Mouse (Mus musculus): ENCODE results near the gene Ccr6. TPM values are rescaled to one million over a fixed set of nuclear protein-coding genes. Genes with fewer than 3 reads are reported as not detected.

Gene Ccr6
- polyA plus RNA-seq, 1 experiment from 2014 or later, result not detected

GRCm38 (mm10) chr17:8297746-8298145, 61.9 kb downstream of the Ccr6 start:
- DNase-seq (ENCODE audit: low spot score), result no peak
- H3K4me2 ChIP-seq (ENCODE audit: low read depth, low read length), result no peak overlapping the region

GRCm38 (mm10) chr17:8298281-8298680, 62.4 kb downstream of the Ccr6 start:
- Histone ChIP-seq H3K9me3 (ENCODE audit: control insufficient read depth, low read length) (no peaks in the 10 kb centered on the region), H3K36me3 (ENCODE audit: control insufficient read depth, insufficient read depth, low read length) (no peaks in the 10 kb centered on the region), H3K9ac (ENCODE audit: low read depth, low read length) (no peak overlapping the region), H3K4me3 (ENCODE audit: low read depth, low read length) (no peak overlapping the region), H3K4me1 (ENCODE audit: control insufficient read depth, insufficient read depth, low read length) (no peaks in the 10 kb centered on the region), H3K27ac (replicated peaks; ENCODE audit: low read depth, low read length) (no peak overlapping the region), H3K4me2 (ENCODE audit: low read depth, low read length) (no peak overlapping the region), H3K27me3 (replicated peaks; ENCODE audit: control insufficient read depth, insufficient read depth, low read length) (no peaks in the 10 kb centered on the region)
- WGBS, result 95% methylated on average over 2 of the region's 2 CpGs
- ATAC-seq (ENCODE audit: low read depth), result no peak
- no peak for DNase-seq (ENCODE audit: low spot score)

More at GRCm38 (mm10) chr17:8297746-8298145, 61.9 kb downstream of the Ccr6 start:
- no peak overlapping the region for H3K4me3 ChIP-seq (ENCODE audit: low read depth, low read length)
- no peak for ATAC-seq (ENCODE audit: low read depth)
- 85% methylated on average over 5 of the region's 5 CpGs for WGBS
- H3K36me3 ChIP-seq (ENCODE audit: control insufficient read depth, insufficient read depth, low read length), result no peaks in the 10 kb centered on the region
- no peaks in the 10 kb centered on the region for H3K4me1 ChIP-seq (ENCODE audit: control insufficient read depth, insufficient read depth, low read length)
- no peak overlapping the region for H3K9ac ChIP-seq (ENCODE audit: low read depth, low read length)
- H3K27ac ChIP-seq (replicated peaks; ENCODE audit: low read depth, low read length), result no peak overlapping the region
- H3K27me3 ChIP-seq (replicated peaks; ENCODE audit: control insufficient read depth, insufficient read depth, low read length), result no peaks in the 10 kb centered on the region
- H3K9me3 ChIP-seq (ENCODE audit: control insufficient read depth, low read length), result no peaks in the 10 kb centered on the region

- Histone ChIP-seq H3K9me3 (ENCODE audit: control insufficient read depth, low read length) (no peaks in the 10 kb centered on the region), H3K4me1 (ENCODE audit: control insufficient read depth, insufficient read depth, low read length) (no peaks in the 10 kb centered on the region), H3K27me3 (replicated peaks; ENCODE audit: control insufficient read depth, insufficient read depth, low read length) (no peaks in the 10 kb centered on the region), H3K4me2 (ENCODE audit: low read depth, low read length) (no peak overlapping the region), H3K4me3 (ENCODE audit: low read depth, low read length) (no peak overlapping the region), H3K27ac (replicated peaks; ENCODE audit: low read depth, low read length) (no peak overlapping the region), H3K9ac (ENCODE audit: low read depth, low read length) (no peak overlapping the region), H3K36me3 (ENCODE audit: control insufficient read depth, insufficient read depth, low read length) (no peaks in the 10 kb centered on the region)
- no peak for DNase-seq (ENCODE audit: low spot score)
- no peak for ATAC-seq (ENCODE audit: low read depth)
Observed at GRCm38 (mm10) chr17:8299524-8299923, 63.7 kb downstream of the Ccr6 start.

- H3K27me3 ChIP-seq (replicated peaks; ENCODE audit: control insufficient read depth, insufficient read depth, low read length), result no peaks in the 10 kb centered on the region
- DNase-seq (ENCODE audit: low spot score), result no peak
- H3K4me2 ChIP-seq (ENCODE audit: low read depth, low read length), result no peak overlapping the region
- H3K36me3 ChIP-seq (ENCODE audit: control insufficient read depth, insufficient read depth, low read length), result no peaks in the 10 kb centered on the region
- no peak overlapping the region for H3K9ac ChIP-seq (ENCODE audit: low read depth, low read length)
- no peak overlapping the region for H3K27ac ChIP-seq (replicated peaks; ENCODE audit: low read depth, low read length)
- no peaks in the 10 kb centered on the region for H3K9me3 ChIP-seq (ENCODE audit: control insufficient read depth, low read length)
- no peak for ATAC-seq (ENCODE audit: low read depth)
- no peaks in the 10 kb centered on the region for H3K4me1 ChIP-seq (ENCODE audit: control insufficient read depth, insufficient read depth, low read length)
- H3K4me3 ChIP-seq (ENCODE audit: low read depth, low read length), result no peak overlapping the region
- WGBS, result 82% methylated on average over 4 of the region's 4 CpGs
Observed at GRCm38 (mm10) chr17:8301515-8301914, 65.7 kb downstream of the Ccr6 start.

- no peaks in the 10 kb centered on the region for H3K27me3 ChIP-seq (replicated peaks; ENCODE audit: control insufficient read depth, insufficient read depth, low read length)
- WGBS, result 74% methylated on average over 7 of the region's 7 CpGs
- H3K36me3 ChIP-seq (ENCODE audit: control insufficient read depth, insufficient read depth, low read length), result no peaks in the 10 kb centered on the region
- no peak overlapping the region for H3K27ac ChIP-seq (replicated peaks; ENCODE audit: low read depth, low read length)
- H3K9ac ChIP-seq (ENCODE audit: low read depth, low read length), result no peak overlapping the region
- no peak overlapping the region for H3K4me3 ChIP-seq (ENCODE audit: low read depth, low read length)
- no peak overlapping the region for H3K4me2 ChIP-seq (ENCODE audit: low read depth, low read length)
- ATAC-seq (ENCODE audit: low read depth), result no peak
- H3K9me3 ChIP-seq (ENCODE audit: control insufficient read depth, low read length), result no peaks in the 10 kb centered on the region
- no peak for DNase-seq (ENCODE audit: low spot score)
- no peaks in the 10 kb centered on the region for H3K4me1 ChIP-seq (ENCODE audit: control insufficient read depth, insufficient read depth, low read length)
Observed at GRCm38 (mm10) chr17:8302772-8303438, 67.1 kb downstream of the Ccr6 start.

GRCm38 (mm10) chr17:8303671-8304070, 67.8 kb downstream of the Ccr6 start:
- Histone ChIP-seq H3K9ac (ENCODE audit: low read depth, low read length) (no peak overlapping the region), H3K27me3 (replicated peaks; ENCODE audit: control insufficient read depth, insufficient read depth, low read length) (no peaks in the 10 kb centered on the region), H3K9me3 (ENCODE audit: control insufficient read depth, low read length) (no peaks in the 10 kb centered on the region), H3K27ac (replicated peaks; ENCODE audit: low read depth, low read length) (no peak overlapping the region), H3K4me1 (ENCODE audit: control insufficient read depth, insufficient read depth, low read length) (no peaks in the 10 kb centered on the region), H3K4me3 (ENCODE audit: low read depth, low read length) (no peak overlapping the region), H3K36me3 (ENCODE audit: control insufficient read depth, insufficient read depth, low read length) (no peaks in the 10 kb centered on the region), H3K4me2 (ENCODE audit: low read depth, low read length) (no peak overlapping the region)
- 35% methylated on average over 5 of the region's 5 CpGs for WGBS
- ATAC-seq (ENCODE audit: low read depth) (no peak), DNase-seq (ENCODE audit: low spot score) (peak; percentile 53)

GRCm38 (mm10) chr17:8305801-8306200, 70.0 kb downstream of the Ccr6 start:
- Histone ChIP-seq H3K27ac (replicated peaks; ENCODE audit: low read depth, low read length) (no peak overlapping the region), H3K9me3 (ENCODE audit: control insufficient read depth, low read length) (no peaks in the 10 kb centered on the region), H3K4me2 (ENCODE audit: low read depth, low read length) (no peak overlapping the region), H3K4me3 (ENCODE audit: low read depth, low read length) (no peak overlapping the region), H3K9ac (ENCODE audit: low read depth, low read length) (no peak overlapping the region), H3K4me1 (ENCODE audit: control insufficient read depth, insufficient read depth, low read length) (no peaks in the 10 kb centered on the region), H3K36me3 (ENCODE audit: control insufficient read depth, insufficient read depth, low read length) (no peaks in the 10 kb centered on the region), H3K27me3 (replicated peaks; ENCODE audit: control insufficient read depth, insufficient read depth, low read length) (no peaks in the 10 kb centered on the region)
- 41% methylated on average over 3 of the region's 3 CpGs for WGBS
- ATAC-seq (ENCODE audit: low read depth) (no peak), DNase-seq (ENCODE audit: low spot score) (no peak)

Other genes with a start within 250 kb of the Ccr6 start
- not detected in 2 replicates for gene Gm49673, start 88.3 kb upstream of the Ccr6 start, polyA plus RNA-seq (2014; fragmentation: Nextera tagmentation; extraction: Ambion mirVana)
- gene Rnaset2a, start 87.9 kb upstream of the Ccr6 start, polyA plus RNA-seq (2014; fragmentation: Nextera tagmentation; extraction: Ambion mirVana), result 28.4 and 33.9 TPM in 2 replicates
- gene Fgfr1op, start 70.5 kb upstream of the Ccr6 start, polyA plus RNA-seq (2014; fragmentation: Nextera tagmentation; extraction: Ambion mirVana), result 32.3 and 35.0 TPM in 2 replicates
- gene Mpc1, start 46.9 kb downstream of the Ccr6 start, polyA plus RNA-seq (2014; fragmentation: Nextera tagmentation; extraction: Ambion mirVana), result 188 and 209 TPM in 2 replicates
- gene Sft2d1, start 75.1 kb downstream of the Ccr6 start, polyA plus RNA-seq (2014; fragmentation: Nextera tagmentation; extraction: Ambion mirVana), result 65.9 and 72.2 TPM in 2 replicates
- 1.0 TPM in 2 replicates for gene Prr18, start 101.4 kb downstream of the Ccr6 start, polyA plus RNA-seq (2014; fragmentation: Nextera tagmentation; extraction: Ambion mirVana)
- 0.46 and 0.47 TPM in 2 replicates for gene T2, start 119.9 kb downstream of the Ccr6 start, polyA plus RNA-seq (2014; fragmentation: Nextera tagmentation; extraction: Ambion mirVana)
- gene T, start 198.4 kb downstream of the Ccr6 start, polyA plus RNA-seq (2014; fragmentation: Nextera tagmentation; extraction: Ambion mirVana), result 0.24 and 0.60 TPM in 2 replicates

Data from embryonic facial prominence, embryonic 14.5 days (tissue).